Mouse (Mus musculus) E14TG2a.4 (cell line): ENCODE measurements around the gene Ins2.

Source experiments
- CTCF ChIP-seq: conservative IDR thresholded peaks from 2 replicates; pipeline ENCODE4 v1.5.1; 2014; ENCODE audit warnings: low read length
- NANOG ChIP-seq: IDR thresholded peaks from 2 replicates; pipeline ENCODE4 v1.6.1; 2014; ENCODE audit warnings: borderline replicate concordance, low read length, mixed read lengths

DNA sequence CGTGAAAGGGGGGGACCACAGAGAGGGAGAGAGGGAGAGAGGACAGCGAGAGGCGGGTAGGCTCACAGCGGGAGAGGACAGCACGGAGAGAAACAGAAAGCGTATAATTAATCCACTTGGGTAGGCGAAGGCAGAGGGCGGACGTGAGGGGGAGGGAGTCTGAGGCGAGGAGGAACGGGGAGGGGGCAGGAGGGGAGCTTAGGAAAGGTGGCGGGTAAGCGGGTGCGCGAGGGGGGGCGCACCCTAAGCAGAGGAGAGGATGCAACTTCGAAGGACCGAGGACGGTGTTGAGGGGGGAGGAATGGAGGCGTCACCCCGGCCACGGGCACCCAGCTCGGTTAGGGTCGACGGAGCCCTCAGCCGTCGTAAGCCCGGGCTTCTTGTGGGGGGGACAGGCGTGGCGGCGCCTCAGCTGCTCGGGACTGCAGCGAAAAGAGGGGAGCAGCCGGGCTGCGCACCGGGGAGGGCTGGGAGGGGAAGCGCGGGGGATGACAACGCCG, 84.5 kb downstream of the Ins2 start:
- TF ChIP-seq CTCF (no peak), NANOG (no peak)
